Mouse (Mus musculus) CH12.LX (cell line): ENCODE results near the gene Elavl4. TPM values are rescaled to one million over a fixed set of nuclear protein-coding genes. Genes with fewer than 3 reads are reported as not detected.

Source experiments
- DNase-seq: peaks from one replicate; pipeline ENCODE4 v3.0.0-alpha.2; 2013; ENCODE audit errors: extremely low read depth
- H3K27ac ChIP-seq: 2 replicates; pipeline ENCODE4 v1.5.1; 2012; ENCODE audit warnings: low read depth, mild to moderate bottlenecking, control low read depth, moderate library complexity; ENCODE audit not compliant: insufficient read depth
- H3K27me3 ChIP-seq: replicated peaks from 2 replicates; pipeline ENCODE3; 2012; ENCODE audit warnings: inconsistent platforms
- H3K36me3 ChIP-seq, 2 experiments: replicated peaks in 1 of 2; 2 replicates each; pipeline versions ENCODE3 to v1.6.1; 2012; ENCODE audit warnings: inconsistent platforms in 1 of 2, low read length in 1 of 2, mild to moderate bottlenecking in 1 of 2, mixed read lengths in 1 of 2, moderate library complexity in 1 of 2; ENCODE audit not compliant: control insufficient read depth in 1 of 2, insufficient read depth in 1 of 2
- H3K4me1 ChIP-seq, 2 experiments: 2 replicates each; pipeline ENCODE4 v1.6.1; 2012; ENCODE audit warnings: inconsistent platforms in 1 of 2, moderate library complexity in 1 of 2; ENCODE audit not compliant: insufficient read depth in 2 of 2, control insufficient read depth in 1 of 2
- H3K4me2 ChIP-seq: 2 replicates; pipeline ENCODE4 v1.6.1; 2012; ENCODE audit warnings: low read depth, mild to moderate bottlenecking, control low read depth; ENCODE audit not compliant: poor library complexity, insufficient read depth, severe bottlenecking
- H3K4me3 ChIP-seq, 3 experiments: fragments of 150-350 bp in 1 of 3; sonication (generic) in 1 of 3; replicated peaks in 1 of 3; 2 replicates each; pipeline versions ENCODE3 to v1.5.1; 2011 to 2012; ENCODE audit warnings: low read depth in 2 of 3, low read length in 2 of 3, mild to moderate bottlenecking in 2 of 3, moderate library complexity in 2 of 3, control low read depth in 1 of 3, improper control_type of control experiment in 1 of 3, inconsistent platforms in 1 of 3, mixed read lengths in 1 of 3; ENCODE audit not compliant: poor library complexity in 1 of 3
- H3K79me2 ChIP-seq: replicated peaks from 2 replicates; pipeline ENCODE4 v1.6.1; 2012; ENCODE audit warnings: mild to moderate bottlenecking, moderate library complexity; ENCODE audit not compliant: control insufficient read depth, poor library complexity, insufficient read depth, severe bottlenecking; ENCODE audit errors: extremely low read depth
- H3K9ac ChIP-seq: 2 replicates; pipeline ENCODE4 v1.6.1; 2012; ENCODE audit warnings: low read depth, mild to moderate bottlenecking, control low read depth, moderate library complexity; ENCODE audit not compliant: insufficient read depth
- H3K9me3 ChIP-seq: replicated peaks from 2 replicates; pipeline ENCODE3; 2012; ENCODE audit warnings: low read length, inconsistent platforms, mixed read lengths
- BHLHE40 ChIP-seq: IDR thresholded peaks from 2 replicates; pipeline ENCODE4 v1.6.1; 2011; ENCODE audit warnings: mild to moderate bottlenecking, low read depth, low read length, improper control_type of control experiment
- CHD1 ChIP-seq: IDR thresholded peaks from 2 replicates; pipeline ENCODE4 v1.6.1; 2012; ENCODE audit warnings: low read depth, low read length, improper control_type of control experiment, inconsistent platforms
- CHD2 ChIP-seq: IDR thresholded peaks from 2 replicates; pipeline ENCODE4 v1.6.1; 2011; ENCODE audit warnings: low read length, improper control_type of control experiment
- CTCF ChIP-seq, 2 experiments: IDR thresholded peaks in 1 of 2; conservative IDR thresholded peaks in 1 of 2; 2 replicates each; pipeline ENCODE4 v1.5.1; 2011 to 2012; ENCODE audit warnings: low read depth in 2 of 2, low read length in 2 of 2, improper control_type of control experiment in 1 of 2, inconsistent platforms in 1 of 2, mild to moderate bottlenecking in 1 of 2, moderate library complexity in 1 of 2
- E2F4 ChIP-seq: IDR thresholded peaks from 2 replicates; pipeline ENCODE4 v1.6.1; 2011; ENCODE audit warnings: low read depth, low read length, improper control_type of control experiment; ENCODE audit not compliant: insufficient replicate concordance
- ELF1 ChIP-seq: IDR thresholded peaks from 2 replicates; pipeline ENCODE4 v1.6.1; 2014; ENCODE audit warnings: low read depth, mild to moderate bottlenecking, inconsistent platforms, low read length, improper control_type of control experiment
- JUN ChIP-seq: IDR thresholded peaks from 2 replicates; pipeline ENCODE4 v1.6.1; 2011; ENCODE audit warnings: low read depth, mild to moderate bottlenecking, low read length, improper control_type of control experiment, moderate library complexity; ENCODE audit not compliant: insufficient read depth
- MEF2A ChIP-seq: IDR thresholded peaks from 2 replicates; pipeline ENCODE4 v1.6.1; 2014; ENCODE audit warnings: low read depth, mild to moderate bottlenecking, inconsistent platforms, low read length, improper control_type of control experiment, borderline replicate concordance
- MYC ChIP-seq: IDR thresholded peaks from 2 replicates; pipeline ENCODE4 v1.6.1; 2011; ENCODE audit warnings: low read depth, mild to moderate bottlenecking, improper control_type of control experiment, low read length
- PAX5 ChIP-seq: IDR thresholded peaks from 2 replicates; pipeline ENCODE4 v1.6.1; 2012; ENCODE audit warnings: low read length, inconsistent platforms, mixed read lengths
- POLR2A ChIP-seq: IDR thresholded peaks from 2 replicates; pipeline ENCODE4 v1.6.1; 2011; ENCODE audit warnings: low read depth, mild to moderate bottlenecking, improper control_type of control experiment, low read length
- RCOR1 ChIP-seq: conservative IDR thresholded peaks from 2 replicates; pipeline ENCODE4 v1.6.1; 2012; ENCODE audit warnings: low read depth, mild to moderate bottlenecking, inconsistent platforms, low read length, improper control_type of control experiment
- TBP ChIP-seq: conservative IDR thresholded peaks from 2 replicates; pipeline ENCODE4 v1.6.1; 2011; ENCODE audit warnings: low read depth, low read length, improper control_type of control experiment
- USF1 ChIP-seq: IDR thresholded peaks from 2 replicates; pipeline ENCODE4 v1.6.1; 2014; ENCODE audit warnings: low read depth, mild to moderate bottlenecking, inconsistent platforms, low read length, improper control_type of control experiment
- ZC3H11A ChIP-seq: IDR thresholded peaks from 2 replicates; pipeline ENCODE4 v1.6.1; 2012; ENCODE audit warnings: low read depth, mild to moderate bottlenecking, inconsistent platforms, low read length, improper control_type of control experiment
- ZKSCAN1 ChIP-seq: IDR thresholded peaks from 2 replicates; pipeline ENCODE4 v1.6.1; 2012; ENCODE audit warnings: low read depth, inconsistent platforms, low read length, improper control_type of control experiment, borderline replicate concordance
- ZMIZ1 ChIP-seq: IDR thresholded peaks from 2 replicates; pipeline ENCODE4 v1.6.1; 2012; ENCODE audit warnings: low read depth, mild to moderate bottlenecking, inconsistent platforms, low read length, improper control_type of control experiment
- ZNF384 ChIP-seq: IDR thresholded peaks from 2 replicates; pipeline ENCODE4 v1.6.1; 2012; ENCODE audit warnings: low read depth, low read length, improper control_type of control experiment, inconsistent platforms
- dilution Hi-C: fragments of 300-500 bp; cut with MboI; formaldehyde crosslinking; loops from 2 replicates; pipeline ENCODE4 v1.14.3; 2020; ENCODE audit warnings: low sequenced_read_pairs; ENCODE audit not compliant: extremely low pct_unique_long_range_greater_than_20kb, extremely low pct_ligation_motif_present
- in situ Hi-C: fragments of 300-500 bp; cut with MboI; formaldehyde crosslinking; loops from 3 replicates; pipeline ENCODE4 v1.14.3; 2019; ENCODE audit warnings: low sequenced_read_pairs, low pct_ligation_motif_present, low pct_unique_long_range_greater_than_20kb, mixed read lengths
- polyA plus RNA-seq: library from polyadenylated mRNA; unstranded; fragments of >175 nt; gene quantifications from 2 replicates; pipeline ENCODE4 v1.2.1, GENCODE M21; 2012; ENCODE audit warnings: low read depth; ENCODE audit not compliant: insufficient read length
- total RNA-seq, 2 experiments: library from RNA; depleted of rRNA; stranded (reverse); fragments of 300-350 nt in 1 of 2; fragments of >200 nt in 1 of 2; gene quantifications; 2 replicates each; pipeline ENCODE4 v1.2.3; 2012 to 2014

The Elavl4 gene
- total and polyA plus RNA-seq, 3 experiments: not detected

GRCm38 (mm10) chr4:110234554-110234953, 117.2 kb downstream of the Elavl4 start:
- no peak for TF ChIP-seq CTCF (conservative IDR thresholded peaks at IDR 0.05 in 1 of 2, IDR thresholded peaks at IDR 0.05 in 1 of 2; ENCODE audit: low read depth in 2 of 2, low read length in 2 of 2)
- TF ChIP-seq JUN: no peak
- no peak for TF ChIP-seq E2F4
- no peak for TF ChIP-seq ZNF384
- TF ChIP-seq BHLHE40: no peak
- no peak for TF ChIP-seq ELF1
- no peak for TF ChIP-seq ZKSCAN1
- no peak for TF ChIP-seq USF1
- no peak for TF ChIP-seq ZC3H11A
- no peak for TF ChIP-seq ZMIZ1
- H3K4me1 ChIP-seq: no peaks in the 10 kb centered on the region
- H3K27me3 ChIP-seq: peaks cover 4% of the 10 kb centered on the region
- no peak overlapping the region for H3K9ac ChIP-seq
- H3K4me2 ChIP-seq: no peak overlapping the region
- H3K4me3 ChIP-seq: no peak overlapping the region
- no peak for DNase-seq
- H3K36me3 ChIP-seq: no peaks in the 10 kb centered on the region
- H3K27ac ChIP-seq: no peak overlapping the region
- dilution Hi-C loops: no loop called here
- H3K9me3 ChIP-seq: no peaks in the 10 kb centered on the region
- no peaks in the 10 kb centered on the region for H3K79me2 ChIP-seq
- in situ Hi-C loops: no loop called here

GRCm38 (mm10) chr4:110232327-110232726, 119.4 kb downstream of the Elavl4 start:
- Histone ChIP-seq H3K4me3 (no peak overlapping the region), H3K9ac (no peak overlapping the region), H3K36me3 (no peaks in the 10 kb centered on the region), H3K27ac (no peak overlapping the region), H3K4me2 (no peak overlapping the region), H3K27me3 (peaks cover 6% of the 10 kb centered on the region), H3K9me3 (no peaks in the 10 kb centered on the region), H3K79me2 (no peaks in the 10 kb centered on the region), H3K4me1 (no peaks in the 10 kb centered on the region)
- in situ Hi-C loops: no loop called here
- no peak for TF ChIP-seq ZNF384
- TF ChIP-seq POLR2A: no peak
- TF ChIP-seq CHD1: no peak
- no peak for TF ChIP-seq ZKSCAN1
- no peak for TF ChIP-seq ELF1
- no peak for TF ChIP-seq RCOR1
- no peak for TF ChIP-seq PAX5
- TF ChIP-seq E2F4: no peak
- TF ChIP-seq MEF2A: no peak
- TF ChIP-seq CHD2: no peak
- no peak for TF ChIP-seq ZMIZ1
- TF ChIP-seq TBP: no peak
- TF ChIP-seq MYC: no peak
- dilution Hi-C loops: no loop called here
- DNase-seq: no peak
